Mouse (Mus musculus) stomach, embryonic 14.5 days (tissue): ENCODE measurements around the gene Peli1. TPM values are rescaled to one million over a fixed set of nuclear protein-coding genes. Genes with fewer than 3 reads are reported as not detected.

Experiments used
- ATAC-seq: fragments of 200-750 bp; cut with Nextera tagmentation; 2 replicates; pipeline ENCODE4 v1.8.0; 2017; ENCODE audit warnings: low read depth, moderate TSS enrichment; ENCODE audit not compliant: insufficient number of reproducible peaks, insufficient read depth, low FRiP score
- H3K27ac ChIP-seq: fragments of 300-500 bp; sonication (generic); 2 replicates; pipeline ENCODE4 v1.5.1; 2014; ENCODE audit warnings: mild to moderate bottlenecking, low read length, moderate library complexity, mixed read lengths
- H3K27me3 ChIP-seq: fragments of 300-500 bp; sonication (generic); 2 replicates; pipeline ENCODE4 v1.6.1; 2014; ENCODE audit warnings: low read length, control low read depth, mixed read lengths; ENCODE audit not compliant: control insufficient read depth, insufficient read depth
- H3K36me3 ChIP-seq: fragments of 300-500 bp; sonication (generic); 2 replicates; pipeline ENCODE4 v1.6.1; 2014; ENCODE audit warnings: mild to moderate bottlenecking, control low read depth, low read length, moderate library complexity, mixed read lengths; ENCODE audit not compliant: control insufficient read depth, insufficient read depth
- H3K4me1 ChIP-seq: fragments of 300-500 bp; sonication (generic); 2 replicates; pipeline ENCODE4 v1.6.1; 2014; ENCODE audit warnings: low read length, control low read depth, mixed read lengths; ENCODE audit not compliant: control insufficient read depth, insufficient read depth
- H3K4me2 ChIP-seq: fragments of 300-500 bp; sonication (generic); replicated peaks from 2 replicates; pipeline ENCODE4 v1.6.1; 2014; ENCODE audit warnings: low read depth, low read length, control low read depth
- H3K4me3 ChIP-seq: fragments of 300-500 bp; sonication (generic); 2 replicates; pipeline ENCODE4 v1.5.1; 2014; ENCODE audit warnings: low read depth, low read length, control low read depth
- H3K9ac ChIP-seq: fragments of 300-500 bp; sonication (generic); replicated peaks from 2 replicates; pipeline ENCODE4 v1.6.1; 2014; ENCODE audit warnings: low read depth, mild to moderate bottlenecking, control low read depth, low read length, moderate library complexity, mixed read lengths
- H3K9me3 ChIP-seq: fragments of 300-500 bp; sonication (generic); 2 replicates; pipeline ENCODE4 v1.6.1; 2016; ENCODE audit warnings: low read depth, low read length, control low read depth; ENCODE audit not compliant: control insufficient read depth
- WGBS: fragments of 180-500 bp; shearing (Covaris S2); extraction: QIAGEN DNeasy Blood & Tissue Kit; methylation state at CpG from one replicate; pipeline ENCODE4 v1.1.7; 2014; 5-methylcytosine and 5-hydroxymethylcytosine counted together
- polyA plus RNA-seq: library from polyadenylated mRNA; unstranded; fragments of >200 nt; fragmentation: Nextera tagmentation; extraction: Ambion mirVana; gene quantifications from 2 replicates; pipeline ENCODE4 v1.2.1, GENCODE M21; 2014

Peli1 gene
- polyA plus RNA-seq, 1 experiment from 2014 or later, result 38.8 TPM

GRCm38 (mm10) chr11:21082711-21083110 is 8.4 kb upstream of the Peli1 start:
- Histone ChIP-seq H3K9ac (no peak overlapping the region), H3K27me3 (no peaks in the 10 kb centered on the region), H3K27ac (no peak overlapping the region), H3K4me3 (no peak overlapping the region), H3K4me2 (no peak overlapping the region), H3K4me1 (no peaks in the 10 kb centered on the region; the same call in 1 of the 2 replicates), H3K36me3 (no peaks in the 10 kb centered on the region), H3K9me3 (no peaks in the 10 kb centered on the region)
- 42% methylated on average over 2 of the region's 2 CpGs for WGBS
- ATAC-seq, result no peak

GRCm38 (mm10) chr11:21088356-21088755 is 2.7 kb upstream of the Peli1 start:
- no peak overlapping the region for H3K4me3 ChIP-seq
- no peak overlapping the region for H3K4me2 ChIP-seq
- H3K9me3 ChIP-seq, result no peaks in the 10 kb centered on the region
- no peak overlapping the region for H3K27ac ChIP-seq
- no peaks in the 10 kb centered on the region for H3K36me3 ChIP-seq
- no peak overlapping the region for H3K9ac ChIP-seq
- ATAC-seq, result no peak
- 33% methylated on average over 2 of the region's 2 CpGs for WGBS
- no peaks in the 10 kb centered on the region for H3K4me1 ChIP-seq
- H3K27me3 ChIP-seq, result no peaks in the 10 kb centered on the region

- Histone ChIP-seq H3K4me3 (no peak overlapping the region), H3K4me1 (no peaks in the 10 kb centered on the region), H3K9me3 (no peaks in the 10 kb centered on the region), H3K36me3 (no peaks in the 10 kb centered on the region), H3K27ac (no peak overlapping the region), H3K4me2 (no peak overlapping the region), H3K9ac (no peak overlapping the region), H3K27me3 (no peaks in the 10 kb centered on the region)
- ATAC-seq, result no peak
- 34% methylated on average over 4 of the region's 4 CpGs for WGBS
Observed at GRCm38 (mm10) chr11:21089571-21089970, 1.5 kb upstream of the Peli1 start.

GRCm38 (mm10) chr11:21091428-21092405 is 626 bp downstream of the Peli1 start:
- Histone ChIP-seq H3K27ac (peak overlapping the region; percentile 100), H3K4me2 (peak overlapping the region; percentile 55), H3K4me3 (peak overlapping the region; percentile 90), H3K27me3 (no peaks in the 10 kb centered on the region), H3K36me3 (no peaks in the 10 kb centered on the region), H3K4me1 (no peaks in the 10 kb centered on the region), H3K9me3 (no peaks in the 10 kb centered on the region), H3K9ac (peak overlapping the region; percentile 96)
- peak; percentile 47 for ATAC-seq
- WGBS, result under 1% methylated on average over 92 of the region's 99 CpGs

- no peaks in the 10 kb centered on the region for H3K36me3 ChIP-seq
- WGBS, result 11% methylated on average over 7 of the region's 7 CpGs
- H3K4me3 ChIP-seq, result peak overlapping the region; percentile 90
- H3K9me3 ChIP-seq, result no peaks in the 10 kb centered on the region
- peak overlapping the region; percentile 96; the same call in 1 of the 2 replicates for H3K9ac ChIP-seq
- no peak overlapping the region for H3K27ac ChIP-seq
- no peaks in the 10 kb centered on the region for H3K27me3 ChIP-seq
- peak overlapping the region; percentile 55 for H3K4me2 ChIP-seq
- ATAC-seq, result no peak
- H3K4me1 ChIP-seq, result no peaks in the 10 kb centered on the region
Observed at GRCm38 (mm10) chr11:21092621-21093020, 1.5 kb downstream of the Peli1 start.

GRCm38 (mm10) chr11:21093081-21093815 is 2.2 kb downstream of the Peli1 start:
- Histone ChIP-seq H3K36me3 (no peaks in the 10 kb centered on the region), H3K4me2 (peak overlapping the region; percentile 29), H3K27ac (no peak overlapping the region), H3K4me3 (0 out of 2 replicates have a peak overlapping the region, but pooled peaks have one; percentile 3), H3K27me3 (no peaks in the 10 kb centered on the region), H3K4me1 (no peaks in the 10 kb centered on the region), H3K9ac (no peak overlapping the region), H3K9me3 (no peaks in the 10 kb centered on the region)
- 49% methylated on average over 3 of the region's 3 CpGs for WGBS
- no peak for ATAC-seq

GRCm38 (mm10) chr11:21096590-21096989 is 5.5 kb downstream of the Peli1 start:
- Histone ChIP-seq H3K27me3 (no peaks in the 10 kb centered on the region), H3K4me1 (no peaks in the 10 kb centered on the region), H3K9ac (no peak overlapping the region), H3K9me3 (no peaks in the 10 kb centered on the region), H3K36me3 (no peaks in the 10 kb centered on the region), H3K4me3 (no peak overlapping the region), H3K4me2 (no peak overlapping the region), H3K27ac (no peak overlapping the region)
- WGBS, result 96% methylated on average over 2 of the region's 2 CpGs
- no peak for ATAC-seq

GRCm38 (mm10) chr11:21098457-21098856 is 7.4 kb downstream of the Peli1 start:
- Histone ChIP-seq H3K27me3 (no peaks in the 10 kb centered on the region), H3K27ac (no peak overlapping the region), H3K4me1 (no peaks in the 10 kb centered on the region), H3K4me3 (no peak overlapping the region), H3K9ac (no peak overlapping the region), H3K36me3 (no peaks in the 10 kb centered on the region), H3K9me3 (no peaks in the 10 kb centered on the region), H3K4me2 (no peak overlapping the region)
- 91% methylated on average over 2 of the region's 2 CpGs for WGBS
- no peak for ATAC-seq
